Mouse (Mus musculus): ENCODE data around the gene Nlgn2.

The Nlgn2 gene

GRCm38 (mm10) chr11:69793429-69793828, 44.2 kb downstream of the Nlgn2 start:
- DNase-seq (ENCODE audit: low spot score): no peak

- DNase-seq (ENCODE audit: low spot score): no peak
These were observed 46.2 kb downstream of the Nlgn2 start for GRCm38 (mm10) chr11:69791420-69791819.

DNA sequence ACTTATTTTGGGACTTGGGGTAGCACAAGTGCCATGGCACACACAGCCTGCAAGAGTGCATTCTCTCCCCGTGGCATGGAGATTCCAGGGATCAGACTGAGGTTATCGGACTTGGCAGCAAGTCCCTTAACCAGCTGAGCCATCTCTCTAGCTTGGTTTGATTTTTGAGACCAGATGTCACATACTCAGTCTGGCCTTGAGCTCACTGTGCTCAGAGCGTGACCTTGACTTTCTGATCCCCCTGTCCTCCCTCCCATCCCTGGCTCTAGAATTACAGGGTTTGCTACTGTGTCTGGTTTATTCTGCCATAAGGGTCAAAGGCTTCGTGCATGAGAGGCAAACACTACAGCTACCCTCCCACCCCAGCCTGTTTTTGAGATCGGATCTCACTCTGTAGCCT, 48.2 kb downstream of the Nlgn2 start:
- no peak for DNase-seq (ENCODE audit: low spot score)

- DNase-seq (ENCODE audit: low spot score): no peak
These were observed 50.3 kb downstream of the Nlgn2 start for GRCm38 (mm10) chr11:69787306-69787705.

GRCm38 (mm10) chr11:69784793-69785272, 52.8 kb downstream of the Nlgn2 start:
- DNase-seq (ENCODE audit: low spot score): no peak

DNA sequence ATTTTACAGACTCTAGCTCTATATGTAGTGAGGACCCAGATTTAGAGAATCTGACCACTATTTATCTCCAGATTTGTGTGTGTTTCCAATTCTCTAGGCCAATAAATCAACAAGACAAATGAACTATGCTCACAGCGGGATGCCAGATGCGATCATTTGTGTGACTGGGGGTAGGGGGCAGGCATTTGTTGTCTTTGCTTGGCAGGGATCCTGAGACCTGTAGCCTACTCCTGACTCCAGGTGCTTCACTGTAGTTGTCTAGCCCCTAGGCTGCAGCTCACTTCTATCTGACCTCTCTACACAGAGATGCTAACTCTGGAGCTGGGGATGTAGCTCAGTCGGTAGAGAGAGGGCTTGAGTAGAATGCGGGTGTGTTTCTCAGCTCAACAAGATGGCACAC, 55.8 kb downstream of the Nlgn2 start:
- DNase-seq (ENCODE audit: low spot score): no peak

GRCm38 (mm10) chr11:69778985-69779384, 58.6 kb downstream of the Nlgn2 start:
- no peak for DNase-seq (ENCODE audit: low spot score)

DNA sequence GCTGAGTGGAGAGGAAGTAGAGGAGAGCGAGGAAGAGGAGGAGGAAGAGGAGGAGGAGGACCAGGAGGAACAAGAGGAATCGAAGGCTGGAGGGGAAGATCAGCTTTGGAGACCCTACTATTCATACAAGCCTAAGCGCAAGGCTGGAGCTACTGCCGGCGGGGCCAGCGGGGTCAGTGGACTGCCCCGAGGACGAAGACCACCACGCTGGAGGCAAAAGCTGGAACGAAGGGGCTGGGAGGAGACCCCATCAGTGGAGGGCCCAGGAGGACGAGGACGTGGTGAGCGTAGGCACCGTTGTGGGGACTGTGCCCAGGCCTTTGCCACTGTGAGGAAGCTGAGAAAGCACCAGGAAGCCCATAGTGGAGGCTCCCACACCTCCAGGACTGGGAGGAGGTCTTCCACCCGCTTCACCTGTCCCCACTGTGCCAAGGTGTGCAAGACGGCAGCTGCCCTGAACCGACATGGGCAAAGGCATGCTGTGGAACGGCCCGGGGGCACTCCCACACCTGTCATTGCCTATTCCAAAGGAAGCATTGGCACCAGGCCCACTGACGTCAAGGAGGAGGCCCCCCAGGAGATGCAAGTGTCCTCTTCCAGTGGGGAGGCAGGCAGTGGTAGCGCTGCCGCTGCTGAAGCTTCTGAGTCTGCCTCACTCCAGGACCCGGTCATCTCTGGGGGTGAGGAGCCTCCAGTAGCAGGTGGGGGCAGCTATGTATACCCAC, 59.2 kb downstream of the Nlgn2 start:
- DNase-seq (ENCODE audit: low spot score): no peak

- no peak for DNase-seq (ENCODE audit: low spot score)
These were observed 59.9 kb downstream of the Nlgn2 start for GRCm38 (mm10) chr11:69777504-69778257.

DNA sequence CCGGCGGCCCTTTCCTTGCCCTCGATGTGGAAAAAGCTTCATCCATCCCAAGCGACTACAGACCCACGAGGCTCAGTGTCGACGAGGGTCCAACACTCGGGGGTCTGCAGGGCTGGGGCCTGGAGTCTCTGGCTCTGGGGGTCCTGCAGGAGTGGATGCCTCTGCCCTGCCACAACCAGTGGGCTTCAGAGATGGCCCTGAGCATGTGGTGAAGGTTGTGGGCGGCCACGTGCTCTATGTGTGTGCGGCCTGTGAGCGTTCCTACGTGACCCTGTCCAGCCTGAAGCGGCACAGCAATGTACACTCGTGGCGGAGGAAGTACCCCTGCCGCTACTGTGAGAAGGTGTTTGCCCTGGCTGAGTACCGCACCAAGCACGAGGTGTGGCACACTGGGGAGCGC, 61.1 kb downstream of the Nlgn2 start:
- no peak for DNase-seq (ENCODE audit: low spot score)

DNA sequence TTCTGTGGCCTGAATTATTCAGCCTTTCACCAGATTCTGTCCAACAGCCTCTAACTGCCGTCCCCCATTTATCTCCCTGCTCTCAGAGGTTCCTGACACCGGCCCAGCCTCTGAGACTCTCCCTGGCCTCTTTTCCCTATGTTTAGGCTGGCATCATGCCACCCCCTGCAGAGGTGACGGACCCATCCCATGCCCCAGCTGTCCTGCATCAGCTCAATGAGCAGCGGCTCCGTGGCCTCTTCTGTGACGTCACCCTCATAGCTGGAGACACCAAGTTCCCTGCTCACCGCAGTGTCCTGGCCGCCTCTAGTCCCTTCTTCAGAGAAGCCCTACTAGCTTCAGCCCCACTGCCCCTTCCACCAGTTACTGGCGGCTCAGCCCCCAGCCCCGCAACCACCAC, 61.9 kb downstream of the Nlgn2 start:
- DNase-seq (ENCODE audit: low spot score): no peak

DNA sequence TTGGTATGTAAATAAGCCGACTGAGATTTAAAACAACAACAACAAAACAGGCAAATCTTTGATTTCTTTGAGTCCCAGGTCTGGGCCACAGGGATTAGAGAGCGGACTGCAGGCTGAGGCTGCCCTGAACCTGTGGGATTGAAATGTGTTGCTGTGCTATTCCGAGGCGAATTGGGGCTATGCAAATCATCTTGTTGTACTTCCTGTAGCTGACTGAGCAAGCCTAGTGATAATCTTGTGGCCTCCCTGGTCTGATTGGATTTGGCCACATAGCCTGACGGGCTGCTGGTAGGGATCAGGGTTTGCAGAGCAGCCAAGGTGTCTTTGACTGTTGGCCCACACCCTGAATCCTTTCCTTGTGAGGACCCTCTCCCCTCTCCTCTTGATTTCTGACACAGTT, 62.6 kb downstream of the Nlgn2 start:
- no peak for DNase-seq (ENCODE audit: low spot score)
